Mouse (Mus musculus) yolk sac, embryonic 10.5 days (tissue): ENCODE measurements around the gene Pigf.
A peak's percentile ranks its signal among the peaks of the same experiment; 100 is the strongest.

Experiments
- DNase-seq: peaks from one replicate; pipeline ENCODE4 v3.0.0-alpha.2; 2017; ENCODE audit warnings: low spot score

The Pigf gene

GRCm38 (mm10) chr17:87036141-87037073, 11.2 kb upstream of the Pigf start:
- peak; percentile 23 for DNase-seq

- DNase-seq: no peak
Observed at GRCm38 (mm10) chr17:87024491-87025242, 539 bp downstream of the Pigf start.

GRCm38 (mm10) chr17:87019692-87020091, 5.5 kb downstream of the Pigf start:
- DNase-seq: no peak

GRCm38 (mm10) chr17:87011301-87012019, 13.7 kb downstream of the Pigf start:
- DNase-seq: no peak

- DNase-seq: no peak
Observed at GRCm38 (mm10) chr17:87008950-87009349, 16.3 kb downstream of the Pigf start.

- no peak for DNase-seq
Observed at GRCm38 (mm10) chr17:86997323-86997722, 27.9 kb downstream of the Pigf start.

- no peak for DNase-seq
Observed at GRCm38 (mm10) chr17:86991306-86991705, 33.9 kb downstream of the Pigf start.

- no peak for DNase-seq
Observed at GRCm38 (mm10) chr17:86988601-86989184, 36.5 kb downstream of the Pigf start.

GRCm38 (mm10) chr17:86988161-86988560, 37.0 kb downstream of the Pigf start:
- DNase-seq: no peak

GRCm38 (mm10) chr17:86986449-86987138, 38.6 kb downstream of the Pigf start:
- no peak for DNase-seq

GRCm38 (mm10) chr17:86982497-86982896, 42.7 kb downstream of the Pigf start:
- DNase-seq: peak; percentile 9

GRCm38 (mm10) chr17:86981701-86982100, 43.5 kb downstream of the Pigf start:
- DNase-seq: no peak

- no peak for DNase-seq
Observed at GRCm38 (mm10) chr17:86981205-86981604, 44.0 kb downstream of the Pigf start.

GRCm38 (mm10) chr17:86978496-86978895, 46.7 kb downstream of the Pigf start:
- DNase-seq: no peak

GRCm38 (mm10) chr17:86976387-86976786, 48.8 kb downstream of the Pigf start:
- no peak for DNase-seq

GRCm38 (mm10) chr17:86973097-86973496, 52.1 kb downstream of the Pigf start:
- DNase-seq: no peak

- DNase-seq: no peak
Observed at GRCm38 (mm10) chr17:86971860-86972259, 53.3 kb downstream of the Pigf start.

GRCm38 (mm10) chr17:86971036-86971435, 54.2 kb downstream of the Pigf start:
- DNase-seq: no peak

- no peak for DNase-seq
Observed at GRCm38 (mm10) chr17:86970026-86970750, 55.0 kb downstream of the Pigf start.

- no peak for DNase-seq
Observed at GRCm38 (mm10) chr17:86969582-86969981, 55.6 kb downstream of the Pigf start.

GRCm38 (mm10) chr17:86968581-86968980, 56.6 kb downstream of the Pigf start:
- DNase-seq: no peak
